Mouse (Mus musculus): ENCODE measurements around the gene Hnf1b. TPM values are rescaled to one million over a fixed set of nuclear protein-coding genes. Genes with fewer than 3 reads are reported as not detected.

Gene Hnf1b
- polyA plus RNA-seq, 1 experiment from 2014 or later, result 9.0 TPM

- no peak overlapping the region for H3K4me2 ChIP-seq (ENCODE audit: low read depth, low read length)
- no peaks in the 10 kb centered on the region for H3K9me3 ChIP-seq (ENCODE audit: control insufficient read depth, low read length)
- peaks cover 6% of the 10 kb centered on the region; the same call in 1 of the 2 replicates for H3K4me1 ChIP-seq (ENCODE audit: control insufficient read depth, insufficient read depth, low read length)
- no peaks in the 10 kb centered on the region for H3K36me3 ChIP-seq (ENCODE audit: control insufficient read depth, insufficient read depth, low read length)
- H3K4me3 ChIP-seq (ENCODE audit: low read length), result no peak overlapping the region
- ATAC-seq, result peak; percentile 55
- no peaks in the 10 kb centered on the region for H3K27me3 ChIP-seq (replicated peaks; ENCODE audit: control insufficient read depth, insufficient read depth, low read length)
- no peak overlapping the region for H3K9ac ChIP-seq (ENCODE audit: low read depth, low read length)
- no peak overlapping the region for H3K27ac ChIP-seq (ENCODE audit: low read length)
- 58% methylated on average over 3 of the region's 3 CpGs for WGBS
Observed at GRCm38 (mm10) chr11:83902812-83903211, 52.9 kb downstream of the Hnf1b start.

GRCm38 (mm10) chr11:83905756-83906155 lies 55.9 kb downstream of the Hnf1b start:
- H3K4me1 ChIP-seq (ENCODE audit: control insufficient read depth, insufficient read depth, low read length), result peaks cover 15% of the 10 kb centered on the region
- ATAC-seq, result no peak
- 60% methylated on average over 5 of the region's 5 CpGs for WGBS
- H3K36me3 ChIP-seq (ENCODE audit: control insufficient read depth, insufficient read depth, low read length), result no peaks in the 10 kb centered on the region
- no peak overlapping the region for H3K4me2 ChIP-seq (ENCODE audit: low read depth, low read length)
- no peaks in the 10 kb centered on the region for H3K27me3 ChIP-seq (replicated peaks; ENCODE audit: control insufficient read depth, insufficient read depth, low read length)
- H3K27ac ChIP-seq (ENCODE audit: low read length), result no peak overlapping the region
- no peaks in the 10 kb centered on the region for H3K9me3 ChIP-seq (ENCODE audit: control insufficient read depth, low read length)
- H3K4me3 ChIP-seq (ENCODE audit: low read length), result no peak overlapping the region
- no peak overlapping the region for H3K9ac ChIP-seq (ENCODE audit: low read depth, low read length)

DNA sequence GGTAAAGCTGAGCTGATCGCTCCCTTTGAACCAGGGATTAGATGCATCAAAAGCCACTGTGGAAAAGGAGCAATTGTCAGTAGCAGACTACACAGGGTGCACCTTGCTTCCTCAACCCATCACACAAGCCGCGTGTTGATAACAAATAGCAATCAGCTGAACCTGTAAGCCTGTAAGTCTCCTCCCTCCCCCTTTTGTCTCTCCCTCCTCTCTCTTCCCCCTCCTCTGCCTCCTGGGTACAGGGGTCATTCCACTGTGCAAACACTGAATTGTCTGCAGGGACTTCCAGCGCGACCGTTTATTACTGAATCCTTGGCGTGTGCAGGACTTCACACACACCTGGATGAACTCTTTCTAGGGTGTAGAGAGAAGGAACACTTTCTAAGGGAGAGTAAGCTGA lies 58.5 kb downstream of the Hnf1b start:
- peak; percentile 94 for ATAC-seq
- Histone ChIP-seq H3K9ac (ENCODE audit: low read depth, low read length) (no peak overlapping the region), H3K4me3 (ENCODE audit: low read length) (no peak overlapping the region), H3K27ac (ENCODE audit: low read length) (peak overlapping the region; percentile 66), H3K27me3 (replicated peaks; ENCODE audit: control insufficient read depth, insufficient read depth, low read length) (no peaks in the 10 kb centered on the region), H3K9me3 (ENCODE audit: control insufficient read depth, low read length) (no peaks in the 10 kb centered on the region), H3K4me2 (ENCODE audit: low read depth, low read length) (no peak overlapping the region), H3K4me1 (ENCODE audit: control insufficient read depth, insufficient read depth, low read length) (peaks cover 11% of the 10 kb centered on the region), H3K36me3 (ENCODE audit: control insufficient read depth, insufficient read depth, low read length) (no peaks in the 10 kb centered on the region)
- WGBS, result 24% methylated on average over 7 of the region's 7 CpGs

- Histone ChIP-seq H3K4me1 (ENCODE audit: control insufficient read depth, insufficient read depth, low read length) (peaks cover 18% of the 10 kb centered on the region), H3K9ac (ENCODE audit: low read depth, low read length) (no peak overlapping the region; the same call in 1 of the 2 replicates), H3K4me2 (ENCODE audit: low read depth, low read length) (no peak overlapping the region; the same call in 1 of the 2 replicates), H3K27me3 (replicated peaks; ENCODE audit: control insufficient read depth, insufficient read depth, low read length) (no peaks in the 10 kb centered on the region), H3K4me3 (ENCODE audit: low read length) (no peak overlapping the region), H3K9me3 (ENCODE audit: control insufficient read depth, low read length) (no peaks in the 10 kb centered on the region), H3K27ac (ENCODE audit: low read length) (peak overlapping the region; percentile 71), H3K36me3 (ENCODE audit: control insufficient read depth, insufficient read depth, low read length) (no peaks in the 10 kb centered on the region)
- peak; percentile 87 for ATAC-seq
- 22% methylated on average over 8 of the region's 8 CpGs for WGBS
Observed at GRCm38 (mm10) chr11:83913824-83914311, 64.0 kb downstream of the Hnf1b start.

DNA sequence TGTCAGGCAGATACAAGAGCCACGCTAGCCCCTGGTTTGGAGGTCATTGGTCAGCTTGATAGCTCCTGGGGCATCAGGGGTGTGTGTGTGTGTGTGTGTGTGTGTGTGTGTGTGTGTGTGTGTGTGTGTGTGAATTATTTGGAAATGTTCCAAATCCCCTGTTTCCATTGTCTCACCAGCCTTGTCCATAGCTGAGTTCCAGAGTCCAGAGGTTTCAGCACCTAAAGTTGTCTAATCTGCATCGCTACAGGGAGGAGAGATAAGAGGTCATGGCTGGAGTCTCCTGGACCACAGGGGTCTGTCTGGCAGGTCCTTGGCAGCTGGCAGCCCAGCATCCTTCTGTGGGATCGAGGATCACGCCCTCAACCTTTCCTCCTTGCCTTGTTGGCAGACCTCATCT lies 64.6 kb downstream of the Hnf1b start:
- whole genome bisulfite sequencing, result 53% methylated on average over 4 of the region's 4 CpGs
- H3K27me3 ChIP-seq (replicated peaks; ENCODE audit: control insufficient read depth, insufficient read depth, low read length), result no peaks in the 10 kb centered on the region
- peak; percentile 31; the same call in 1 of the 2 replicates for ATAC-seq

DNA sequence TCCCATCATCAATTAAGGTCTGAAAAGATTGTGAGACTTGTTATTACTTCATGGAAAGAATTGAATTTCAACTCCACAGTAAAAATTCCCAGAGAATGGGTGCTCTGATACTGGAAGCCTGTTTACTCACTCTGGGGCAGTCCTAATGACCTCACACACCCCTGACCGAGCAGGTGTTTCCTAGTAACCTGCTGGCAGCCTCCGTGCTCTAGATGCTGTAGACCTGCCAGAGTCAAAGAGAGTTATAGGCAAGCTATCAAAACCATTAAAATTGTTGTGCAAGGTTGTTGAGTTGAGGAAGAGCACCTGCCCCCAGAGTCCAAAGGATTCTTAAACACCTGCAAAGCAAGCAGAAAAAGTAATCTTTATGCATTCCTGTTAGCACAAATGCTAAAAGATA lies 72.7 kb downstream of the Hnf1b start:
- no peaks in the 10 kb centered on the region for H3K9me3 ChIP-seq (ENCODE audit: control insufficient read depth, low read length)
- H3K36me3 ChIP-seq (ENCODE audit: control insufficient read depth, insufficient read depth, low read length), result no peaks in the 10 kb centered on the region
- 31% methylated on average over 2 of the region's 2 CpGs for WGBS
- no peaks in the 10 kb centered on the region for H3K27me3 ChIP-seq (replicated peaks; ENCODE audit: control insufficient read depth, insufficient read depth, low read length)
- H3K4me3 ChIP-seq (ENCODE audit: low read length), result no peak overlapping the region
- H3K4me1 ChIP-seq (ENCODE audit: control insufficient read depth, insufficient read depth, low read length), result no peaks in the 10 kb centered on the region
- H3K9ac ChIP-seq (ENCODE audit: low read depth, low read length), result no peak overlapping the region
- ATAC-seq, result peak; percentile 88
- H3K27ac ChIP-seq (ENCODE audit: low read length), result peak overlapping the region; percentile 35; the same call in 1 of the 2 replicates
- no peak overlapping the region for H3K4me2 ChIP-seq (ENCODE audit: low read depth, low read length)

More for the DNA sequence above, 64.6 kb downstream of the Hnf1b start:
- Histone ChIP-seq H3K4me1 (ENCODE audit: control insufficient read depth, insufficient read depth, low read length) (peaks cover 12% of the 10 kb centered on the region), H3K27ac (ENCODE audit: low read length) (peak overlapping the region; percentile 71), H3K4me2 (ENCODE audit: low read depth, low read length) (no peak overlapping the region; the same call in 1 of the 2 replicates), H3K9ac (ENCODE audit: low read depth, low read length) (no peak overlapping the region), H3K4me3 (ENCODE audit: low read length) (no peak overlapping the region), H3K36me3 (ENCODE audit: control insufficient read depth, insufficient read depth, low read length) (no peaks in the 10 kb centered on the region), H3K9me3 (ENCODE audit: control insufficient read depth, low read length) (no peaks in the 10 kb centered on the region)

GRCm38 (mm10) chr11:83927097-83927496 lies 77.2 kb downstream of the Hnf1b start:
- H3K4me1 ChIP-seq (ENCODE audit: control insufficient read depth, insufficient read depth, low read length), result no peaks in the 10 kb centered on the region
- H3K36me3 ChIP-seq (ENCODE audit: control insufficient read depth, insufficient read depth, low read length), result no peaks in the 10 kb centered on the region
- no peak overlapping the region for H3K4me3 ChIP-seq (ENCODE audit: low read length)
- no peaks in the 10 kb centered on the region for H3K9me3 ChIP-seq (ENCODE audit: control insufficient read depth, low read length)
- no peak overlapping the region for H3K27ac ChIP-seq (ENCODE audit: low read length)
- no peak for ATAC-seq
- WGBS, result 60% methylated on average over 3 of the region's 3 CpGs
- H3K4me2 ChIP-seq (ENCODE audit: low read depth, low read length), result no peak overlapping the region
- no peaks in the 10 kb centered on the region for H3K27me3 ChIP-seq (replicated peaks; ENCODE audit: control insufficient read depth, insufficient read depth, low read length)
- H3K9ac ChIP-seq (ENCODE audit: low read depth, low read length), result no peak overlapping the region

- Histone ChIP-seq H3K9ac (ENCODE audit: low read depth, low read length) (no peak overlapping the region), H3K27ac (ENCODE audit: low read length) (no peak overlapping the region), H3K4me1 (ENCODE audit: control insufficient read depth, insufficient read depth, low read length) (peaks cover 7% of the 10 kb centered on the region; the same call in 1 of the 2 replicates), H3K27me3 (replicated peaks; ENCODE audit: control insufficient read depth, insufficient read depth, low read length) (no peaks in the 10 kb centered on the region), H3K4me3 (ENCODE audit: low read length) (no peak overlapping the region), H3K4me2 (ENCODE audit: low read depth, low read length) (no peak overlapping the region), H3K9me3 (ENCODE audit: control insufficient read depth, low read length) (no peaks in the 10 kb centered on the region), H3K36me3 (ENCODE audit: control insufficient read depth, insufficient read depth, low read length) (no peaks in the 10 kb centered on the region)
- WGBS, result 57% methylated on average over 10 of the region's 10 CpGs
- ATAC-seq, result no peak
Observed at GRCm38 (mm10) chr11:83932506-83933106, 82.7 kb downstream of the Hnf1b start.

GRCm38 (mm10) chr11:83933376-83933775 lies 83.5 kb downstream of the Hnf1b start:
- no peaks in the 10 kb centered on the region for H3K27me3 ChIP-seq (replicated peaks; ENCODE audit: control insufficient read depth, insufficient read depth, low read length)
- no peaks in the 10 kb centered on the region for H3K9me3 ChIP-seq (ENCODE audit: control insufficient read depth, low read length)
- H3K27ac ChIP-seq (ENCODE audit: low read length), result no peak overlapping the region
- no peaks in the 10 kb centered on the region for H3K36me3 ChIP-seq (ENCODE audit: control insufficient read depth, insufficient read depth, low read length)
- peaks cover 7% of the 10 kb centered on the region; the same call in 1 of the 2 replicates for H3K4me1 ChIP-seq (ENCODE audit: control insufficient read depth, insufficient read depth, low read length)
- no peak overlapping the region for H3K4me3 ChIP-seq (ENCODE audit: low read length)
- no peak overlapping the region for H3K9ac ChIP-seq (ENCODE audit: low read depth, low read length)
- WGBS, result 68% methylated on average over 4 of the region's 4 CpGs
- H3K4me2 ChIP-seq (ENCODE audit: low read depth, low read length), result no peak overlapping the region
- ATAC-seq, result no peak

Measured in intestine, embryonic 16.5 days (tissue).